Mouse (Mus musculus): ENCODE measurements around the gene Fbxw11.

DNA sequence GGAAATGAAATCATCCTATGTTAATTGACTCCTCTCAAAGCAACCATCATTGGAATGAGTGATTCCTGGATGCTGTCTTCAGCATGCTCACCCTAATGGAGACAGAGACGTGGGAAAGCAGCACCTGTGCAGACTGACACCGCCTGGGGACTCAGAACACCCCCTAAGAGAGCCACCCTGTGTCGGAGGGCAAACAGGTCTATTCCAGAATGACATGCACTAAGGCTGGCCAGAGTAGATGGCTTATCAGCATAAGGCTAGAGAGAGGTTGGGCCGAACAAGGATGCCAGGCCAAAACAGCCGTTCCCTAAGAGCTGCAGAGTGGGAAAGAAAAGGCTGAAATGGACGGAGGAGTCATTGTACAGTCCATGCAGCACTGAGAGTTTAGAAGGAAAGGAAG is 16.4 kb upstream of the Fbxw11 start:
- TF ChIP-seq CTCF (conservative IDR thresholded peaks at IDR 0.05; ENCODE audit: low read length) (no peak), NANOG (IDR thresholded peaks at IDR 0.05; ENCODE audit: borderline replicate concordance, low read length) (no peak), POU5F1 (IDR thresholded peaks at IDR 0.05; ENCODE audit: borderline replicate concordance, low read length) (no peak)

Measured in E14TG2a.4 (cell line).